Mouse (Mus musculus): ENCODE data around the gene Dock2.
A peak's percentile ranks its signal among the peaks of the same experiment; 100 is the strongest.

Dock2 gene

GRCm38 (mm10) chr11:34783587-34784043, at the start of gene Dock2:
Gene Dock2, minus strand, starts transcription at chr11:34783892.
- no peak for DNase-seq (ENCODE audit: low read depth, low spot score)

DNA sequence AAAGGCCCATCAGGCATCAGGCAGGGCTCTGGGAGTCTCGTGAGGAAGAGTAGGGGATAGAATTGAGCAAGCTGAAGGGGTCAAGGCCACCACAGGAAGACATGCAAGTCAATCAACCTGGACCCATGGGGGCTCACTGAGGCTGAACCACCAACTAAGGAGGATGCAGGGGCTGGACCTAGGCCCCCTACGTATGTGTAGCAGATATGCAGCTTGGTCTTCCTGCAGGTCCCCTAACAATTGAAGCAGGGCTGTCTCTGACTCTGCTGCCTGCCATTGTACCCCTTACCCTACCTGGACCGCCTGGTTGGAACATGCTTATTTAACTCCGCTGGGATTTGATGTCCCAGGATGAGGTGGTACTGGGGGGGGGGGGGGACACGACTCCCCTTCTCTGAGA, 49.0 kb upstream of the Dock2 start:
- DNase-seq (ENCODE audit: low read depth, low spot score), result peak; percentile 14

GRCm38 (mm10) chr11:34827803-34828202, 44.1 kb upstream of the Dock2 start:
- DNase-seq (ENCODE audit: low read depth, low spot score), result no peak

- DNase-seq (ENCODE audit: low read depth, low spot score), result no peak
These were observed 43.2 kb upstream of the Dock2 start for GRCm38 (mm10) chr11:34826940-34827339.

GRCm38 (mm10) chr11:34824791-34825190, 41.1 kb upstream of the Dock2 start:
- DNase-seq (ENCODE audit: low read depth, low spot score), result no peak

DNA sequence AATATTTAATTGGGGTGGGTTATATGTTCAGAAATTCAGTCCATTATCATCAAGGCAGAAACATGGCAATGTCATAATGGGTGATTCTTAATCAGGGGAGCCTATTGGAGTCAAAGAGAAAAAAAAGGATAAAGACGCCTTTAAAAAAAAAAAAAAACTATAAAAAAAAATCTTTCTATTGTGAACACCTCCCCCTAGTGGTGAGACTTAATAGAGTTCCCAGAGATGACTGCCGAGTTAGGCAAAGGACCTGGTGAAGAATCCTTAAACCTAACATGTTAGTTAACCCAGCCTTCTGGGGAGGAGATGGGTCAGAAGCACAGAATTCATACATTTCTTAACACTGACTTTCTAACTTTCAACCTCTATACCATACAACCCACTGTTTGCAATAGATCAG, 31.1 kb upstream of the Dock2 start:
- DNase-seq (ENCODE audit: low read depth, low spot score), result peak; percentile 58

- DNase-seq (ENCODE audit: low read depth, low spot score), result no peak
These were observed 30.6 kb upstream of the Dock2 start for GRCm38 (mm10) chr11:34814319-34814718.

- DNase-seq (ENCODE audit: low read depth, low spot score), result peak; percentile 15
These were observed 21.3 kb upstream of the Dock2 start for GRCm38 (mm10) chr11:34805026-34805425.

- peak; percentile 93 for DNase-seq (ENCODE audit: low read depth, low spot score)
These were observed 14.4 kb upstream of the Dock2 start for GRCm38 (mm10) chr11:34798066-34798465.

DNA sequence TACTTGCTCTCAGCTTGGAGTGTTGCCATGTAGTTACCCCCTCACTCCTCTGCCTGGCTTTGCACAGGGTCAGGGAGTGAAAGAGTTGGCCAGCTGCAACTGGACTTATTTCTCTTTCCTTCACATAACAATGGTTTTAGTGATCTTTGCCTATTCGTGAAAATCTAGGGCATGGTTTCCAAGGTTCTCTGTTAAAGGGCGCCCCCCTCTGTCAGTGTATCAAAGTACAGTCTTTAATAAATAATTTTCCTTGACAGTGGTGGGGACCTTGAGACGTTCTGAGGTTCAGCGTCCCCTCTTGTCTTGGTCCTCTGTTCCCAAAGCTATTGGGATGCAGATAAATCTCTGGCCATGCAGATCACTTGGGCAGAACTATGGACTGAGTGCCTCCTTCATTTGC, 12.4 kb upstream of the Dock2 start:
- peak; percentile 44 for DNase-seq (ENCODE audit: low read depth, low spot score)

DNA sequence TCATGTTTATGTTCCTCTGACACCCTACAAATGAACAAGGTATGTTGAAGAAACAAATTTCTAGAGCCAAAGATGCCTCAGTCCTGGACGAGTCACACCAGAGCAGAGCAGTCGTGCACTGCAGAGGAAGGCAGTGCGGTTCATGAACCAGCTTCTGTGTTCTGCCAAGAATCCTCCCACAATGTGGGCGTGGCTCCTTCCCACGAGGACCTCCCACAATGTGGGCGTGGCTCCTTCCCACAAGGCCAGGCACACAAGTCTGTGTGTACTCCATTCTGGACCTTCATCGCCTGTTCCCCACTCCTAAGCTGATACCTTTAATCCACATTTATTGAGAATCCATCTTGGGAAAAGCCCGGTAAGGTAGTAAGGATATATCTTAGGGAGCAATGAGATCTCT, 8.2 kb upstream of the Dock2 start:
- DNase-seq (ENCODE audit: low read depth, low spot score), result peak; percentile 85

DNA sequence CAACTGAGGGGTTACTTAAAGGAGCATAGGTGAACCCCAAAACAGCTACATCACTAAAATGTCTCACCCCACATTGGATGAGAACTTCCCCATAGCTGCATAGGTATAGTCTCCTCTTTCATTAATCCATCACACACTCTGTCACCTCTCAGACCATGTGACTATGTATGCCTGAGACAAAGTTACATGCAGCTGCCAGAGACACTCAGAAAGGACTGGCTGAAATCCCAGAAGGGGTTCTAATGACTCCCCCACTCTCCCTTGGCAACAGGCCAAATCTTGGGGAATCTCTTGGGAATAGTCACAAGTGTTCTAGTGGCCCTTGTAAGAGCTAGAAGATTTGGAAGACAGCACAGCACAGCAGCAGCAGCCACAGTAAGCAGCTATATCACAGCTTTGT, 1.2 kb upstream of the Dock2 start:
- DNase-seq (ENCODE audit: low read depth, low spot score), result no peak

- DNase-seq (ENCODE audit: low read depth, low spot score), result no peak
These were observed 919 bp downstream of the Dock2 start for GRCm38 (mm10) chr11:34782516-34783430.

GRCm38 (mm10) chr11:34780786-34781185, 2.9 kb downstream of the Dock2 start:
- no peak for DNase-seq (ENCODE audit: low read depth, low spot score)

GRCm38 (mm10) chr11:34779966-34780365, 3.7 kb downstream of the Dock2 start:
- no peak for DNase-seq (ENCODE audit: low read depth, low spot score)

GRCm38 (mm10) chr11:34778351-34778750, 5.3 kb downstream of the Dock2 start:
- no peak for DNase-seq (ENCODE audit: low read depth, low spot score)

GRCm38 (mm10) chr11:34777529-34777928, 6.2 kb downstream of the Dock2 start:
- DNase-seq (ENCODE audit: low read depth, low spot score), result no peak

GRCm38 (mm10) chr11:34776054-34776453, 7.6 kb downstream of the Dock2 start:
- no peak for DNase-seq (ENCODE audit: low read depth, low spot score)

DNA sequence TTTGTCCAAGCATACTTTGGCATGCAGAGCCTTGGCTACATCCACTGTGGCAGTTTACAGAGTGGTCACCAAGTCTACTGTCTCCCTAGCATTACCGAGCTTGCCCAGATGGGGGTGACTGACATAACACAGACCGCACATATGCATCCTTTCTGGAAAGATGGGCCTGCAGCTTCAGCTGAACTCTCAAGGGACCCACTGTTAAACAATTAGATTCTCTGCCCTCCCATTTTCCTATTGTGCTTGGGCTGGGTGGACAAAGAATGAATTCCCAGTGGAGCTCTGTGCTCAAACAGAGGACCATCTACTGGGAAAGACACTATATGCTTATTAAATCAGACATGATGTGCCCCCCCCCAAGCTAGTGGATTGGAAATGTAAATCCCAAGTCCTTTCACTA, 9.1 kb downstream of the Dock2 start:
- DNase-seq (ENCODE audit: low read depth, low spot score), result peak; percentile 22

GRCm38 (mm10) chr11:34773304-34773895, 10.3 kb downstream of the Dock2 start:
- DNase-seq (ENCODE audit: low read depth, low spot score), result no peak

DNA sequence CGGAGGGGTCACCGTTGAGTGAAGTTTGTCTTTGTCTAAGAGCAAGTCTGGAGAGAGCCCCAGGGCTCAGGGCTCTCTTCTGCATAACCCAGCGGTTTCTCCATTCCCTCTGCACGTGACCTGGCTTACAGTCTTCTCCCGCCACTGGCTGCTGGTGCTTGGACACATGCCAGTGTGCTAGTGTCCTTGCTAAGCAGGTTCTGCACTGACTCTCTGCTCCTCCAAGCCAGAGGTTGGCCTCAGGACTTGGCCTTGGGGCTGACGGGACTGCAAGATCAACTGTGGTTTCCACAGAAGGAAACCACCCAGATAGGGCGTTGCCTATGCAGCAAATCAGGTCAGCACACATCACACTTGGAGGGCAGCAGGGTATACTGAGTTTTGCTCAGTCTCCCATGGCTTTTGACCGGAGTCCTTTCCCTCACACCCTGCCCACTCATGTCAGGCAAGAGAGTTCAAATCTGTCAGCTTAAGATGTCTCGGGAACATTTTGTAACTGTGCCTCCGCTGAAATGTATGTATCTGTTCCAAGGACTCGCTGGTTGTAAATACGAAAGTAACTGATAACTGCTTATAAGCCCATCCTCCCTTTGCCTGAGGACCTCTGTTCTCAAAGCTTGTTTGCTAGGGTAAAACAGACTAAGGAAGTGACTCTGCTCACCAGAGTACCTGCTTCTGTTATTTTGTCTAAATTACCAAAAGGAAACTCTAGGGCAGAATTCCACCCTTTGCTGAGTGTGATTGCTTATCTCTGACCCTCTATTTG, 12.3 kb downstream of the Dock2 start:
- DNase-seq (ENCODE audit: low read depth, low spot score), result no peak

DNA sequence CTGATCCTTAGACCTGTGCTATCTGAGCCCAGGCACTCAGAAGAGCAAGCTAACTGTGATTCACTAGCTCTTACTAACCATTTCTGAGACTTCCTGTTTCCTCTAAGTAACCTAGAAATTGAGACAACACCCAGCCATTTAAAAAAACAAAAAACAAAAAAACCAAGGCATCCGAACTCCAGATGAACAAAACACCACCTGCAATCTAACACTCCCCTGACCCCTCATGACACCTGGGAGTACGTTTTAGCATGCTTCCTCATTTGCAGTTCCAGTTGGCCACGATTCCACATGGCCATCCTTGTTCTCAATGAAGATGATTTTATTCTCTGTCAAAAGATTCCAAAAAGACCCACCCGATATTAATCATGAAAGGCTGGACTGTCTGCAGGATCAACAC, 13.0 kb downstream of the Dock2 start:
- no peak for DNase-seq (ENCODE audit: low read depth, low spot score)

All from ES-CJ7 (cell line).